Mouse (Mus musculus) cerebral cortex, adult 2 months (tissue): ENCODE data around the gene Vwc2l.

ENCODE experiments used
- WGBS: fragments of 180-500 bp; shearing (Covaris S2); methylation state at CpG from one replicate; pipeline ENCODE4 v1.1.7; 2018; 5-methylcytosine and 5-hydroxymethylcytosine counted together

Gene Vwc2l

GRCm38 (mm10) chr1:70918173-70919036 lies 192.9 kb downstream of the Vwc2l start:
- 67% methylated on average over 2 of the region's 2 CpGs for WGBS

GRCm38 (mm10) chr1:70933016-70933415 lies 207.5 kb downstream of the Vwc2l start:
- WGBS = 84% methylated on average over 4 of the region's 4 CpGs
